Mouse (Mus musculus): ENCODE results near the gene Prm1. TPM values are rescaled to one million over a fixed set of nuclear protein-coding genes. Genes with fewer than 3 reads are reported as not detected.

Gene Prm1
- polyA plus RNA-seq, 1 experiment from 2014 or later, result not detected

DNA sequence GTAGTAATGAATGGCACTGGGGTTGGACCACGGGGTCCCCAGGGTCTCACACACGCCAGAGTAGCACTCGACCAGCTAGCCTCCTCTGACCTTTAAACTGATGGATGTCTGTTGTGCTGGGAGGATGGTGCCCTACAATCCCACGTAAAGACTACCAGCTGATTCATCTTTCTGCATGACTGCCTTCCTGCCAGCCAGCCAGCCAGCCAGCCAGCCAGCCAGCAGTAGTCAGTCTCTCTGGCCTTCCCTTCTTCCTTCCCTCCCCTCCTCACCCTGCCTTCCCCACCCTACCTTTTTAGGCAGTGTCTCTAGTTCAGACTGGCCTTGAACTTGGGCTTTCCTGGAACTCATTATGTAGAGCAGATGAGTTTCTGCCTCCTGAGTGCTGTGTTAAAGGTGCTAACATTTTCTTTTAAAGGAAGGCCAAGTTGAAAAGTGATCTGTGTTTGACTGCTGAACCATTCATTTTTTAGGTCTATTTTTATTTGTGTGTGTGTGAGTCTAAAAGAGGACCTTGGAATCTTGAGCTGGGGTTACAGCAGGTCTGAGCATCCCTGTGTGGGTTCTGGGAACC, 36.7 kb upstream of the Prm1 start:
- no peak for ATAC-seq (ENCODE audit: insufficient read depth, low FRiP score, low TSS enrichment)
- Histone ChIP-seq H3K27me3 (ENCODE audit: control insufficient read depth, insufficient read depth, low read length) (no peaks in the 10 kb centered on the region), H3K4me1 (ENCODE audit: control insufficient read depth, insufficient read depth, low read length) (peaks cover 8% of the 10 kb centered on the region), H3K4me2 (ENCODE audit: low read depth) (no peak overlapping the region), H3K27ac (ENCODE audit: low read depth, low read length) (no peak overlapping the region), H3K9ac (ENCODE audit: low read length) (no peak overlapping the region), H3K4me3 (ENCODE audit: low read depth, low read length) (no peak overlapping the region), H3K9me3 (ENCODE audit: control insufficient read depth, low read length) (no peaks in the 10 kb centered on the region), H3K36me3 (ENCODE audit: control insufficient read depth, insufficient read depth, low read length) (no peaks in the 10 kb centered on the region)
- no peak for DNase-seq (ENCODE audit: low spot score)
- 60% methylated on average over 4 of the region's 4 CpGs for WGBS

DNA sequence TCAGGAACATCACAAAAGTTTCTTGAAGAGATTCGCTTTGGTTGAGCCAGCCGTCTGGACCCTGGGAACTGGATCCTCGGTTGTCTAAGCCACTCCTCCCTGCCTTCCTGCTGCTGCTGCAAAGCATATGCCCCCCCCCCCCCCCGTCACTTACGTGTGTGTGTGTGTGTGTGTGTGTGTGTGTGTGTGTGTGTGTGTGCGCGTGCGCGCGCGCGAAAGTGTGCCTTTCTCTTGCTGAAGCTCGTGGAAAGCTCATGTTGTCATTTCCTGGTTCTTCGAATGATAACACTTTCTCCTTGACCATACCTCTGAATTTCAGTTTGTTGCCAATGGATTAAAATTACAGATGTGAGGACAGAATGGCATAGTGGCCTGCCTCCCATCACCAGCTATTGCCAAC, 34.4 kb upstream of the Prm1 start:
- WGBS, result 92% methylated on average over 12 of the region's 14 CpGs
- Histone ChIP-seq H3K27ac (ENCODE audit: low read depth, low read length) (no peak overlapping the region), H3K4me1 (ENCODE audit: control insufficient read depth, insufficient read depth, low read length) (peaks cover 8% of the 10 kb centered on the region)

DNA sequence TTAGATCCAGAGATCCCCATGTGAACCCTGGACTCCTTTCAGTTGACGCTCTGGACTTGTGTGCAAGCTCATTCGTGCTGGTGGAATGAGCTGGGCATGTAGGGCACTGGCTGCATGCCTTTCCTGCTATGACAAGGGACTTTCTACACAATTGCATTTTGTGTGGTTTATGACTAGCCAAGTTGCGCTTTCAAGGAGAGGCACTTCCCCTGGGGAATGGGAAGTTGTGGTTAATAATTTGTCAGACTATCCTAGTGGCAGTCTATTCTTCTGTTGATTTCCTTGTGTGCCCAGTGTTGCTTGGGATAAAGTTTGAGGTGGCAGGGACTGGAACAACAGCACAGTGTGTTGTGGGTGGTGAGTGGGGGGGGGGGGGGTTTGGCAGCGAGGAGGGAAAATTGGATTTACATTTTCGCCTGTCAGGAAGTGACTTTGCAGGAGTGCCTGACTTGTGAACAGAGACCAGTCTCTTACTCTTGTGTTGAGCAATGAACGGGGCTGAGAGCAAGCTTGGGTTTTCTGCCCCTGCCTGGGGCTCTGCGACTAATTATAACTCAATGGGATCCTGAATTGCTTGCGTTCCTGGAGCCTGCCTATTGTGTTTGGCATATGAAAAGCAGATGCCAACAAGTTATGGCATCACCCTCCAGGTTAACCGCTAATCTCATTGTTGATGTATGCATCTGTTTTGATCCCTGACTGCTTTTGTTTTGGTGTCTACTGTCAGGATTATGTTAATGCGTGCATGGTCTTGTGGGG, 33.0 kb upstream of the Prm1 start:
- no peaks in the 10 kb centered on the region for H3K27me3 ChIP-seq (ENCODE audit: control insufficient read depth, insufficient read depth, low read length)
- no peak for DNase-seq (ENCODE audit: low spot score)
- 50% methylated on average over 10 of the region's 10 CpGs for WGBS

More for the DNA sequence above, 34.4 kb upstream of the Prm1 start:
- no peak overlapping the region for H3K9ac ChIP-seq (ENCODE audit: low read length)
- no peak overlapping the region for H3K4me2 ChIP-seq (ENCODE audit: low read depth)
- DNase-seq (ENCODE audit: low spot score) (no peak), ATAC-seq (ENCODE audit: insufficient read depth, low FRiP score, low TSS enrichment) (no peak)
- H3K27me3 ChIP-seq (ENCODE audit: control insufficient read depth, insufficient read depth, low read length), result no peaks in the 10 kb centered on the region
- H3K4me3 ChIP-seq (ENCODE audit: low read depth, low read length), result no peak overlapping the region
- H3K36me3 ChIP-seq (ENCODE audit: control insufficient read depth, insufficient read depth, low read length), result no peaks in the 10 kb centered on the region
- no peaks in the 10 kb centered on the region for H3K9me3 ChIP-seq (ENCODE audit: control insufficient read depth, low read length)

DNA sequence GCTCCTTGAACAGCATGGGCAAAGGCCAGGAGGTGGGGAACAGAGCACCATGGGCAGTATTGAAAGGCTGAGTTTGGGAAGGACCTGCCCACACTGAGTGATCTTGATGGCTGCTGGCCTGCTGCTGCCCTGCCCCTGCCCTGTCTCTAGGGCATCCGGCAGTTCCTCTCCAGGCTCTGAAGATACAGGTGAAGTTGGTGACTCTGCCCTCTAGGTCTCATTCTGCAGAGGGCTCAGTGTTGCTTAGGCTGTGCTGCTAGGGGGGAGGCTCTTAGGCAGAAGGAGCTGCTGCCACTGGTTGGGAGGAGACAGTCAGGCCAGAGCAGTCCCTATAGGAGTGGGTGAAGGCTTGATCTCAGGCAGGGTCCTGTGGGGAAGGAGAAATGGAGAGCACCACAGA, 32.3 kb upstream of the Prm1 start:
- Histone ChIP-seq H3K4me1 (ENCODE audit: control insufficient read depth, insufficient read depth, low read length) (peaks cover 3% of the 10 kb centered on the region; the same call in 1 of the 2 replicates), H3K36me3 (ENCODE audit: control insufficient read depth, insufficient read depth, low read length) (no peaks in the 10 kb centered on the region), H3K27me3 (ENCODE audit: control insufficient read depth, insufficient read depth, low read length) (no peaks in the 10 kb centered on the region), H3K9me3 (ENCODE audit: control insufficient read depth, low read length) (no peaks in the 10 kb centered on the region), H3K9ac (ENCODE audit: low read length) (no peak overlapping the region), H3K4me2 (ENCODE audit: low read depth) (no peak overlapping the region), H3K4me3 (ENCODE audit: low read depth, low read length) (no peak overlapping the region), H3K27ac (ENCODE audit: low read depth, low read length) (no peak overlapping the region)
- ATAC-seq (ENCODE audit: insufficient read depth, low FRiP score, low TSS enrichment) (no peak), DNase-seq (ENCODE audit: low spot score) (no peak)
- 94% methylated on average over 1 of the region's 1 CpGs for WGBS

More for the DNA sequence above, 33.0 kb upstream of the Prm1 start:
- Histone ChIP-seq H3K9ac (ENCODE audit: low read length) (no peak overlapping the region), H3K36me3 (ENCODE audit: control insufficient read depth, insufficient read depth, low read length) (no peaks in the 10 kb centered on the region), H3K9me3 (ENCODE audit: control insufficient read depth, low read length) (no peaks in the 10 kb centered on the region), H3K4me2 (ENCODE audit: low read depth) (no peak overlapping the region), H3K4me3 (ENCODE audit: low read depth, low read length) (no peak overlapping the region), H3K4me1 (ENCODE audit: control insufficient read depth, insufficient read depth, low read length) (peaks cover 6% of the 10 kb centered on the region), H3K27ac (ENCODE audit: low read depth, low read length) (no peak overlapping the region)
- no peak for ATAC-seq (ENCODE audit: insufficient read depth, low FRiP score, low TSS enrichment)

DNA sequence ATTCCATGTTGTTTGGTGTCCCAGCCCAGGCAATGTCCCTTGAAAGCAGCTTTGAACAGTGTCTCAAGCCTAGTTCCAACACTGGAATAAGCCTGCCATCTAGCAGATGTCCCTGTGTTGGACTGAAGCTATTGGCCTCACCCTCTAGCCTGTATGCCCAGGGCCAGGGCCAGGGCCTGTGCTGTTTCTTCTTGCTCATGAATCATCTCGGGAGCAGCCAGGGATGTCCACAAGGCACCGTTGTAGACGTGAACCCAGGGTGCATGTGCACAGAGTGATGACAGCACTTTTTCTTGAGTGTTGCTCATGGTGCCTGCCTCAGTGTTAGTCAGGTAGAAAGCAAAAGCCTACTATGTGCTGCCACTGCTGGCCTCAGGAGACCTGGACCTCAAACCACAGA, 31.6 kb upstream of the Prm1 start:
- Histone ChIP-seq H3K27me3 (ENCODE audit: control insufficient read depth, insufficient read depth, low read length) (no peaks in the 10 kb centered on the region), H3K36me3 (ENCODE audit: control insufficient read depth, insufficient read depth, low read length) (no peaks in the 10 kb centered on the region), H3K4me2 (ENCODE audit: low read depth) (no peak overlapping the region), H3K9ac (ENCODE audit: low read length) (no peak overlapping the region), H3K4me1 (ENCODE audit: control insufficient read depth, insufficient read depth, low read length) (peaks cover 3% of the 10 kb centered on the region; the same call in 1 of the 2 replicates), H3K4me3 (ENCODE audit: low read depth, low read length) (no peak overlapping the region), H3K27ac (ENCODE audit: low read depth, low read length) (no peak overlapping the region), H3K9me3 (ENCODE audit: control insufficient read depth, low read length) (no peaks in the 10 kb centered on the region)
- ATAC-seq (ENCODE audit: insufficient read depth, low FRiP score, low TSS enrichment), result no peak
- 90% methylated on average over 3 of the region's 3 CpGs for WGBS
- DNase-seq (ENCODE audit: low spot score), result no peak

DNA sequence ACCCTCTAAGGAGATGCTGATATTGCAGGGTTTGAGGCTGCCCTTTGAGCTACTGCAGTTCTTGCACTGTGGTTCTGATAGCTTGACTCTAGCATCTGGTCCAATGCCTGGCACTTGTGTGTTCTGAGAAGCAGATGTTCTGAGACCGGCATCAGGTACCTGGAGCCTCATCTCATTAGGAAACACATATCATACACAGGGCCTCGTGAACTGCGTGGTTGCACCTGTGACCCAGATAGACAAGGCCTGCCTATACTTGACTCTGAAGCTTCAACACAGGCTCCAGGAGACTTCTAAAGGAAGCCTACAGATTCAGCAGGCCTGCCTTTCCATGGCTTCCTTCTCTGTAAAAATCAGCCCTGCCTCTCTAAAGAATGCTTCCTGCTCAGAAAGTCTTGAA, 30.7 kb upstream of the Prm1 start:
- Histone ChIP-seq H3K4me1 (ENCODE audit: control insufficient read depth, insufficient read depth, low read length) (peaks cover 3% of the 10 kb centered on the region; the same call in 1 of the 2 replicates), H3K36me3 (ENCODE audit: control insufficient read depth, insufficient read depth, low read length) (no peaks in the 10 kb centered on the region), H3K4me3 (ENCODE audit: low read depth, low read length) (no peak overlapping the region), H3K9me3 (ENCODE audit: control insufficient read depth, low read length) (no peaks in the 10 kb centered on the region), H3K27ac (ENCODE audit: low read depth, low read length) (no peak overlapping the region), H3K27me3 (ENCODE audit: control insufficient read depth, insufficient read depth, low read length) (no peaks in the 10 kb centered on the region), H3K4me2 (ENCODE audit: low read depth) (no peak overlapping the region), H3K9ac (ENCODE audit: low read length) (no peak overlapping the region)
- ATAC-seq (ENCODE audit: insufficient read depth, low FRiP score, low TSS enrichment) (no peak), DNase-seq (ENCODE audit: low spot score) (no peak)
- WGBS, result 94% methylated on average over 3 of the region's 3 CpGs

DNA sequence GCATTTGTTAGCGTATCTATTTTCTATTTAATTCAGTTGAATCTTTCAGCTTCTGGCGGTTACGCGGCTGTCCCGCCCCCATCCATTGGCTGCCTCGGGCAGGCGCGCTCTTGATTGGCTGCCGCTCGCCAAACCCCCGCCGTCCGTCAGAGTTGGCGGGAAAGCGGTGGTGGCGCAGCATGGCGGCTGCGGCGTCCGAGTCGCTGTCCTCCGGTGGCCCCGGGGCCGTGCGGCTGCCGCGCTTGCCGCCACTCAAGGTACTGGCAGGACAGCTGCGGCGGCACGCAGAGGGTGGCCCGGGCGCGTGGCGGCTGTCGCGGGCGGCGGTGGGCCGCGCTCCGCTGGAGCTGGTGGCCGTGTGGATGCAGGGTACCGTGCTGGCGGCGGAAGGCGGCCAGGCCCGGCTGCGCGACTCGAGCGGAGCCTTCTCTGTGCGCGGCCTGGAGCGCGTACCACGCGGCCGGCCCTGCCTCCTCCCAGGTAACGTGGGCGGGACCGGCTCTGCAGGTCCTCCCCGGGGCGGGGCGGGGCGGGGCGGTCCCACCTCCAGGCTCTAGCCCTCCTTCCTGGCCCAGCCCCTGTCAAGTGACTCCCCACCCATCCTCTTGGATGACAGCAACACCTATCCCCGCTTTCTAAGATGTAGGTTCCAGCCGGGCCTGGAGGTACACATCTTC, 29.4 kb upstream of the Prm1 start, which contains the start of gene Rmi2:
Rmi2 (plus strand) TSS at position 149 of the 677 bp plus-strand sequence.
- ATAC-seq (ENCODE audit: insufficient read depth, low FRiP score, low TSS enrichment) (peak; percentile 94), DNase-seq (ENCODE audit: low spot score) (peak; percentile 91)
- Histone ChIP-seq H3K27ac (ENCODE audit: low read depth, low read length) (no peak within 1 kb of the TSS), H3K4me2 (ENCODE audit: low read depth) (peak within 1 kb of the TSS; percentile 76), H3K4me3 (ENCODE audit: low read depth, low read length) (peak within 1 kb of the TSS; percentile 80), H3K9me3 (ENCODE audit: control insufficient read depth, low read length) (no peaks in the 10 kb centered on the region), H3K36me3 (ENCODE audit: control insufficient read depth, insufficient read depth, low read length) (no peaks in the 10 kb centered on the region), H3K27me3 (ENCODE audit: control insufficient read depth, insufficient read depth, low read length) (no peaks in the 10 kb centered on the region), H3K4me1 (ENCODE audit: control insufficient read depth, insufficient read depth, low read length) (peaks cover 3% of the 10 kb centered on the region; the same call in 1 of the 2 replicates), H3K9ac (ENCODE audit: low read length) (peak within 1 kb of the TSS; percentile 77)
- WGBS, result under 1% methylated on average over 53 of the region's 69 CpGs

DNA sequence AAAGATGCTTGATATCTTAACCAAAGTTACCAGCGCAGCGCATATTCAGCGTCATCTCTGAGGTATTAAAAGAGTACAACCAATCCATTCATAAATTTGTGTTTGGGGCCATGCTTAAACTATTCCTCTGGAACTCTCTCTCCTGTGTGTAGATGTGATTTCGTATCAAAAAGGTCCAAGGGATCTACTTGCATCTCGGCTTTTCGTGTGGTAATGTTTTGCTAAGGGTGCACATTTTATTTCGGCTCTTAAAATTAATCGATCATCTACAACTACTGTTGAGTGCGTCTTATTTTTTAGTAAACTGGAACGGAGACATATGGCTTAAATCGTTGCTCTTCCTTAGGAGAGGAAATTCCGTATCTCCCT, 28.9 kb upstream of the Prm1 start:
- H3K27me3 ChIP-seq (ENCODE audit: control insufficient read depth, insufficient read depth, low read length), result no peaks in the 10 kb centered on the region
- H3K4me2 ChIP-seq (ENCODE audit: low read depth), result peak overlapping the region; percentile 76
- no peak for ATAC-seq (ENCODE audit: insufficient read depth, low FRiP score, low TSS enrichment)
- no peak overlapping the region for H3K27ac ChIP-seq (ENCODE audit: low read depth, low read length)
- peaks cover 3% of the 10 kb centered on the region; the same call in 1 of the 2 replicates for H3K4me1 ChIP-seq (ENCODE audit: control insufficient read depth, insufficient read depth, low read length)
- peak overlapping the region; percentile 80 for H3K4me3 ChIP-seq (ENCODE audit: low read depth, low read length)
- H3K36me3 ChIP-seq (ENCODE audit: control insufficient read depth, insufficient read depth, low read length), result no peaks in the 10 kb centered on the region
- DNase-seq (ENCODE audit: low spot score), result no peak
- H3K9ac ChIP-seq (ENCODE audit: low read length), result peak overlapping the region; percentile 26; the same call in 1 of the 2 replicates
- no peaks in the 10 kb centered on the region for H3K9me3 ChIP-seq (ENCODE audit: control insufficient read depth, low read length)
- WGBS, result 11% methylated on average over 12 of the region's 12 CpGs
